Mouse (Mus musculus): ENCODE results near the gene Atg5. TPM values are rescaled to one million over a fixed set of nuclear protein-coding genes. Genes with fewer than 3 reads are reported as not detected.

The Atg5 gene
- total and polyA plus RNA-seq, 2 experiments from 2014 or later = 27.7 to 50.3 TPM

DNA sequence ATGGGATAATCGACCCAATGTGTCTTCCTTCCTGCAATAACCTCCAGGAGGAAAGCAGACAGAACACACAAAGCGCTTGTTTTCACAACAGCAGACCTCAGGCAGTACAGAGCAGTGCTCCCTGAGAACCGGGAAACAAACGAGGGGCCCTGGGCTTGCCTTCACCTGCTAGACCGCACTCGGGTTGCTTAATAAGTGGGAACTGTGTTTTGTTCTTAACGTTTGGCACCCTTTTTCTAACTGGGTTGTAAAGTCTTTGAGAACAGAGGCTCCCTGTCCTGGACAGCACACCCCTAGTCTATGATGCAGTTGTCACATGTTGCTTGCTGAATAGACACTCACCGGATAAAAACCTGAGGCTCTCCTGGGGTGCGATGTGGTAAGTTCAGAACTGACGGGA is 115.1 kb downstream of the Atg5 start:
- Histone ChIP-seq H3K4me2 (ENCODE audit: low read depth) (no peak overlapping the region), H3K9me3 (ENCODE audit: low read length) (no peaks in the 10 kb centered on the region), H3K27me3 (ENCODE audit: insufficient read depth, low read length) (no peaks in the 10 kb centered on the region), H3K4me1 (ENCODE audit: insufficient read depth) (0 out of 2 replicates have a peak, but pooled peaks cover 2% of the 10 kb centered on the region), H3K9ac (no peak overlapping the region), H3K4me3 (ENCODE audit: low read depth, low read length) (no peak overlapping the region), H3K27ac (ENCODE audit: low read depth, low read length) (no peak overlapping the region), H3K36me3 (ENCODE audit: insufficient read depth) (no peaks in the 10 kb centered on the region)
- 56% methylated on average over 10 of the region's 10 CpGs for WGBS
- ATAC-seq (no peak), DNase-seq (no peak)
- TF ChIP-seq CTCF (IDR thresholded peaks at IDR 0.05; ENCODE audit: low read depth) = no peak

DNA sequence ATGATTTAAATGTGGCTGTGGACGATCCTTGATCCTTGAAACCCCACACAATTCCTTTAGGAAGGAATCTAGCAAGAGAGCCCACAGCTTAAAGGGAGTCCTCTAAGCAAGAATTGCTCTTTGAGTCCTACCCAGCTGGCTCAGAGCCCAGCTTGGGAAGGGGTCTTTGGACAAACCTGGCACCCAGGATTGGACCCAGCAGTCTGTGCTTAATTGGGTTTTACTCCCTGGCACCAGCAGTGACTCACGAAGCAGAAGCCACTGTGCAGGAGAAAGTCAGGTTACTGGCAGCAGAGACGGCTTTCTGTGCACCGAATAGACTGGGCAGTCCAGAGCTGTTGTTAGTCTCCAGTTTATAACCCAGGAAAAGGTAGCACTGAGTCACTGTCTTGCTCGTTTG is 117.1 kb downstream of the Atg5 start:
- Histone ChIP-seq H3K27me3 (ENCODE audit: insufficient read depth, low read length) (no peaks in the 10 kb centered on the region), H3K4me3 (ENCODE audit: low read depth, low read length) (no peak overlapping the region), H3K9ac (no peak overlapping the region), H3K4me2 (ENCODE audit: low read depth) (no peak overlapping the region), H3K36me3 (ENCODE audit: insufficient read depth) (no peaks in the 10 kb centered on the region), H3K4me1 (ENCODE audit: insufficient read depth) (0 out of 2 replicates have a peak, but pooled peaks cover 2% of the 10 kb centered on the region), H3K27ac (ENCODE audit: low read depth, low read length) (no peak overlapping the region), H3K9me3 (ENCODE audit: low read length) (no peaks in the 10 kb centered on the region)
- 42% methylated on average over 5 of the region's 5 CpGs for WGBS
- DNase-seq (peak; percentile 45), ATAC-seq (peak; percentile 28)
- TF ChIP-seq CTCF (IDR thresholded peaks at IDR 0.05; ENCODE audit: low read depth) = no peak

DNA sequence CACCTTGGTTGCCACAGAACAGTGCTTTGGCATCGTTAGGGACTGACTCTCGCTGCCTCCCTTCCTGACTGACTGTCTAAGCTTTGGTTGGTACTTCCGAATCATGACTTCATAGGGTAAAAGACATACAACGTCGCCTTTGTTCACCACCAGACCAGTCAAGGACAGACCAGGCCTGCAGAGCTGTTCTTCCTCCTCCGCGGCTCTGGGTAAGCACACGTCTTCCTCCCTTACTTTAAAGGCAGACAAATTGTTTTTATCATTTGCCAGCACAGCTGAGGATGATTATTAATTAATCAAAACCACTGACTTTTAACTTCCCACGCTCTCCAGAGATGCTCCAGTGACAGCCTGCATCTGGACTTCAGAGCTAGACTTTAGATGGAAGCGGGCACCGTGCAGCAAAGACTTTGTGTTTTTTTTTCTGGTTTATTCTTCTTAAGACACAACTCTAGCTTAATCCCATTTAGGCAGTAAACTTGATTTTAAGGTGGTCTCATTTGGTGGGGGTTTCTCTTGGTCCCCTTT is 120.6 kb downstream of the Atg5 start:
- no peaks in the 10 kb centered on the region for H3K4me1 ChIP-seq (ENCODE audit: insufficient read depth)
- no peak for TF ChIP-seq CTCF (IDR thresholded peaks at IDR 0.05; ENCODE audit: low read depth)
- WGBS = 80% methylated on average over 11 of the region's 11 CpGs
- no peaks in the 10 kb centered on the region for H3K36me3 ChIP-seq (ENCODE audit: insufficient read depth)
- ATAC-seq = no peak
- H3K4me2 ChIP-seq (ENCODE audit: low read depth) = no peak overlapping the region
- H3K27ac ChIP-seq (ENCODE audit: low read depth, low read length) = no peak overlapping the region
- H3K9me3 ChIP-seq (ENCODE audit: low read length) = no peaks in the 10 kb centered on the region
- H3K4me3 ChIP-seq (ENCODE audit: low read depth, low read length) = no peak overlapping the region
- no peaks in the 10 kb centered on the region for H3K27me3 ChIP-seq (ENCODE audit: insufficient read depth, low read length)
- H3K9ac ChIP-seq = no peak overlapping the region
- no peak for DNase-seq

DNA sequence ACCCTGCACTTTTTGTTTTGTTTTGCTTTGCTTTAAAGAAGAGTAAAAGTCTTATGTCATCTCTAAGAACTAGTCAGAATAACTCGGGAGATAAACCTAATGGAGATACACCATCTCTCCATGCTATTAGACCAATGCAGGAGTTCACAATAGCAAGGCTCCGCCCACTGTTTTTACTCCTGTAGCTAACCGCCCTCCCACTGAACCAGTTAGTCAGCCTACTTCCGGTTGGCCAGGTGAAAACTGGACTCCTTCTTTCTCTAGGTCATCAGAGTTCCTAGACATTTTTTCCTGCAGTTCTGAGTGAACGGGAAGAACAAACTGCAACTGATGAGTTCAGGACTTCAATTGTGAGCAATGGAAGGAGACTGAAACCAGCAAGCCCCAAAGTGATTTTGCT is 122.1 kb downstream of the Atg5 start:
- H3K27me3 ChIP-seq (ENCODE audit: insufficient read depth, low read length) = no peaks in the 10 kb centered on the region
- no peak overlapping the region for H3K4me2 ChIP-seq (ENCODE audit: low read depth)
- ATAC-seq (no peak), DNase-seq (no peak)
- whole genome bisulfite sequencing = 76% methylated on average over 5 of the region's 5 CpGs
- no peaks in the 10 kb centered on the region for H3K4me1 ChIP-seq (ENCODE audit: insufficient read depth)
- H3K27ac ChIP-seq (ENCODE audit: low read depth, low read length) = no peak overlapping the region
- no peak for TF ChIP-seq CTCF (IDR thresholded peaks at IDR 0.05; ENCODE audit: low read depth)
- no peaks in the 10 kb centered on the region for H3K36me3 ChIP-seq (ENCODE audit: insufficient read depth)
- no peak overlapping the region for H3K9ac ChIP-seq
- H3K9me3 ChIP-seq (ENCODE audit: low read length) = no peaks in the 10 kb centered on the region
- no peak overlapping the region for H3K4me3 ChIP-seq (ENCODE audit: low read depth, low read length)

DNA sequence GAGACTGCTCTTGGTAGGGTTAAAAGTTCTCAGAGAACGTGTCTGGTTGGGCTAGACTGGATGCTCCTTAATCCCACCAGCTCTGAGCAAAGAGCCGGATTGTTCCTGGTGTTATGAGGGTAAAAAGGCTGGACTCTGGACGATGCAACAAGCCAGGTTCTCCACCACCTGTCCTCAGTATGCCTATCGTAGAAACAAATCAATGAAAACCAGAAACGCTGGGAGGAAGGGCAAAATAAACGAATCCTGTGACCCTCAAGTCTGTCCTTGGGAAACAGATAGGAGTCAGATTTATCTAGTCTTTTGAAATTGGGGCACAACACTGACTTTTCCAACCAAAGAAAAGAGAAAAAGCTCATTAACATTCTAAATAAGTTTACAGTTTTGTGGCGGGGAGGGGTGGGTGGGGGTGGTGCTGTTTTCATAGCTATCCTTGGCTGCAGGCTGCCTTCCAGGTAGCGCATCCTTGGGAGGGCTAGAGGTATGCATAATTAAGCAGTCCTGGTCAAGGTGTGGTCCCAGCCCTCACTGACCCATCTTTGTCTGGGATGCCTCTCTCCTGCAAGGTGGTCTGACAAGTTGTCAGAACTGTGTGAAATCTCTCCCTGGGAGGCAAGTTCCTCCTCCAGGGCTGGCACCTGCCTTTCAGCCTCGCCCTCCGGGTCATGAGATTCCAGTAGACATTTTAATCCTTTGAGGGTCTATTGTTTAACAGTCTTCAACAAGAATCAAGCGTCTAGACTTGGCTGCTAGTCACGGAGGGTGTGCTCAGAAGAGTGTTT is 123.5 kb downstream of the Atg5 start:
- WGBS = 47% methylated on average over 12 of the region's 12 CpGs
- Histone ChIP-seq H3K9ac (no peak overlapping the region), H3K4me1 (ENCODE audit: insufficient read depth) (no peaks in the 10 kb centered on the region), H3K27ac (ENCODE audit: low read depth, low read length) (no peak overlapping the region), H3K36me3 (ENCODE audit: insufficient read depth) (no peaks in the 10 kb centered on the region), H3K4me3 (ENCODE audit: low read depth, low read length) (no peak overlapping the region), H3K4me2 (ENCODE audit: low read depth) (no peak overlapping the region), H3K27me3 (ENCODE audit: insufficient read depth, low read length) (no peaks in the 10 kb centered on the region), H3K9me3 (ENCODE audit: low read length) (no peaks in the 10 kb centered on the region)
- no peak for TF ChIP-seq CTCF (IDR thresholded peaks at IDR 0.05; ENCODE audit: low read depth)
- DNase-seq = no peak
- no peak for ATAC-seq

DNA sequence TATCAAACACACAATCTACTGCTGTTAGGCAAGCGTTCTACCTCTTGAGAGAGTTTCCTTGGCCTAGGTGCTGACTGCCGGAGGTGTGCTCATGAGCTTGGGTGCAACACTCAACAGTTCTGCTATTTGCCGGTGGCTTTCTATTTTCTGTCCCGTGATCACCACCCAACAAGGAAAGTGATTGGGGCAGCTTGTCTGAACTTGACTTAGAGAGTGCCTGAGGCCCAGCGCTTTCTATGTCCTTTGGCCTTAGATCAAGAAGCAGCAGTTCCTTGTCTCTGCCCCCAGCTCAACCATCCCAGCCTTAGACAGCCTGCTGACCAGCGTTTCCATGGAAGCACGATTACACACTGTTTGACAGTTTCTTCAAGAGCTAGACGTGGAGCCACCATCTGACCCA is 124.7 kb downstream of the Atg5 start:
- Histone ChIP-seq H3K27ac (ENCODE audit: low read depth, low read length) (no peak overlapping the region), H3K9ac (no peak overlapping the region), H3K4me3 (ENCODE audit: low read depth, low read length) (no peak overlapping the region), H3K9me3 (ENCODE audit: low read length) (no peaks in the 10 kb centered on the region), H3K4me1 (ENCODE audit: insufficient read depth) (no peaks in the 10 kb centered on the region), H3K4me2 (ENCODE audit: low read depth) (no peak overlapping the region), H3K27me3 (ENCODE audit: insufficient read depth, low read length) (no peaks in the 10 kb centered on the region), H3K36me3 (ENCODE audit: insufficient read depth) (no peaks in the 10 kb centered on the region)
- TF ChIP-seq CTCF (IDR thresholded peaks at IDR 0.05; ENCODE audit: low read depth) = no peak
- WGBS = 86% methylated on average over 8 of the region's 8 CpGs
- ATAC-seq (no peak), DNase-seq (no peak)

DNA sequence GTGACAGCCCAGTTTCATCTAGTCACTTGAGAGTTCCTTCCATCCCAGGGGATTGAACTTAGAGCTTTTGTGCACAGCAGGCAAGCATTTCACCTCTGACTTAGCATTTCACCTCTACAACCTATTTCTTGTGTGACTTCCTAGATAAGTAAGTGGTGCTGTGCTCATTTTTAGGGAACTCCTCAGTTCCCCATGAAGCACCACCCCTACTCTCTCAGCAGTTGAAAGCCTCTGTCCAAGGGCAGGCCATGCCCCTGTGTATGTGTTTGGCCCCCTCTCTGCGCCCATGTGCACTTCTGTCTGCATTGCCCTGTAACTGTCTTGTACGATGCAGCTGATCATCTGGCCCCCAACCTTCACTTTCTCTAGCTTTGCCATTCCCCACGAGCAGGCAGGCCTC is 132.0 kb downstream of the Atg5 start:
- no peak overlapping the region for H3K9ac ChIP-seq
- no peak overlapping the region for H3K4me2 ChIP-seq (ENCODE audit: low read depth)
- TF ChIP-seq CTCF (IDR thresholded peaks at IDR 0.05; ENCODE audit: low read depth) = no peak
- no peaks in the 10 kb centered on the region for H3K27me3 ChIP-seq (ENCODE audit: insufficient read depth, low read length)
- H3K4me3 ChIP-seq (ENCODE audit: low read depth, low read length) = no peak overlapping the region
- DNase-seq (no peak), ATAC-seq (no peak)
- no peaks in the 10 kb centered on the region for H3K36me3 ChIP-seq (ENCODE audit: insufficient read depth)
- no peaks in the 10 kb centered on the region for H3K9me3 ChIP-seq (ENCODE audit: low read length)
- no peaks in the 10 kb centered on the region for H3K4me1 ChIP-seq (ENCODE audit: insufficient read depth)
- WGBS = 44% methylated on average over 3 of the region's 3 CpGs
- H3K27ac ChIP-seq (ENCODE audit: low read depth, low read length) = no peak overlapping the region

Data from forebrain, postnatal 0 days (tissue).